Mouse (Mus musculus) megakaryocyte, embryonic 14.5 days (primary cell): ENCODE data around the gene Tmco1. TPM values are rescaled to one million over a fixed set of nuclear protein-coding genes. Genes with fewer than 3 reads are reported as not detected.

Experiments used
- H3K27me3 ChIP-seq: replicated peaks from 2 replicates; pipeline ENCODE3; 2012; ENCODE audit warnings: inconsistent platforms
- H3K36me3 ChIP-seq: replicated peaks from 2 replicates; pipeline ENCODE3; 2012; ENCODE audit warnings: low read length, inconsistent platforms, mixed read lengths
- H3K4me1 ChIP-seq: 2 replicates; pipeline ENCODE4 v1.6.1; 2012; ENCODE audit warnings: inconsistent platforms
- H3K4me3 ChIP-seq: replicated peaks from 2 replicates; pipeline ENCODE3; 2012; ENCODE audit warnings: moderate library complexity, mild to moderate bottlenecking, inconsistent platforms
- H3K9me3 ChIP-seq: 2 replicates; pipeline ENCODE4 v1.6.1; 2012; ENCODE audit warnings: inconsistent platforms
- FLI1 ChIP-seq: IDR thresholded peaks from 2 replicates; pipeline ENCODE4 v1.6.1; 2012; ENCODE audit warnings: low read length, inconsistent platforms, mixed read lengths
- GATA1 ChIP-seq: IDR thresholded peaks from 3 replicates; pipeline ENCODE4 v1.6.1; 2012; ENCODE audit warnings: mixed read lengths, low read length, inconsistent platforms, borderline replicate concordance
- polyA plus RNA-seq: library from polyadenylated mRNA; stranded (reverse); fragments of >175 nt; gene quantifications from 2 replicates; pipeline ENCODE4 v1.2.3, GENCODE M21; 2012; ENCODE audit warnings: low replicate concordance; ENCODE audit not compliant: insufficient read depth

Tmco1 gene
- polyA plus RNA-seq, 1 experiment: 56.2 TPM

DNA sequence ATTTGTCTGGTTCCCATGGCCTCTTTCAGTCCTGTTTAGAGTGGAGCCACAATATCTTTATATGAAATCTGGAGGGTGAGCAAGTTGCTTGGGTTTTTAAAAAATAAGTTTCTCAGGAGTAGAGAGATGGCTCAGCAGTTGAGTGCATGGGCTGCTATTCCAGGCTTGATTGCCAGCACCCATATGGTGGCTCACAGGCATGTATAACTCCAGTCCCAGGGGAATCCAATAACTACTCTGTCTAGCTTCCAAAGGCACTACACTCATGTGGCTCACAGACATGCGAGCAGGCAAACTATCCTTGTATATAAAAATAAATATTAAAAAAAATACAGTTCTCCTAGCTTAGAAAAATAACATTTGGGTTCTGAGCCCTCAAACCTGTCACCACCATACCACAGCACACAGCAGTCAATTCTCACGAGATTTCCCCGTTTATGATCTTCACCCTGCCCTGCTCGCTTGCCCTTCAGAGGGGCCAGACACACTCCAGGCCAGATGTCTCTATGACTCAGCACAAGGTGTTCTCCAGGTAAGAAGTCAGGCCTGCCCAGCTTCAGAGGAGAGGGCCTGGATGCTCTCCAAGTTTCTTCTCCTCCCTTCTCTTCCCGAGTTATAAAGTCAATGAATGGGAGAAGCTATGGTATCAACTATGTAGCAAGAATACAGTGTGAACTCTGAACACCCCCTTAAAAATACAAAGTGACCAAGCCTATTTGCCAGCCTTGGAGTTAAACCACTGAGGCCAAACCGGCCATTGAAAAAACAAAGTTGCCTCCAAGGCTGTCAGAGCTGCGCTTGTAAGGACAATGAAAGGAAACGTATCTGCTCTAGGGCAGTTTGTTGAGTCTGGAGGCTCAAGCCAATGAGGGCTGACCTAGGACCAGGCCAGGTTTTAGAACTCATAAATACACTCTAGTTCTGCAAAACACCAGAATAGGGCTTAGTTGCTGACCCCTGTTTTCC lies 73.2 kb downstream of the Tmco1 start:
- no peaks in the 10 kb centered on the region for H3K9me3 ChIP-seq
- peaks cover 8% of the 10 kb centered on the region; the same call in 1 of the 2 replicates for H3K4me1 ChIP-seq
- H3K4me3 ChIP-seq: no peak overlapping the region
- H3K36me3 ChIP-seq: no peaks in the 10 kb centered on the region
- no peak for TF ChIP-seq FLI1
- no peak for TF ChIP-seq GATA1
- H3K27me3 ChIP-seq: peaks cover 11% of the 10 kb centered on the region

DNA sequence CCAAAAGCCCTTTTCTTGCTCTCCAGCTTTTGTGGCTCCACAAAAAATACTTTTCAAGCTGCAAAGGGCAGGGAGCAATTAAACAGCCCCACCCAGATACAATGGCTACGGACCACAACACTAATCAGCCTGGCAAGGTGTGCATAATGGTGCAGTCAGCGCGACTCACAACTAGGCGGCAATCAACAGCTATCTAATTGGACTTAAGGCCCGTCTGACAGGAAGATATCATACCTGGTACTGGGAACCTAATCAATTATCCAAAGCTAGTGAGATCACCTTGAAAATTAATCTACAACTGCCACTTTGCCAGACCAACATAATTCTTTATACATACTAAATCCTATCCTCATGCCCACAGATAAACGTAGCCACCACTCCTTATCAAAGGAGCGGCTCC lies 74.1 kb downstream of the Tmco1 start:
- TF ChIP-seq FLI1 (no peak), GATA1 (no peak)
- H3K4me3 ChIP-seq: no peak overlapping the region
- no peaks in the 10 kb centered on the region for H3K36me3 ChIP-seq
- H3K27me3 ChIP-seq: peaks cover 13% of the 10 kb centered on the region
- H3K9me3 ChIP-seq: no peaks in the 10 kb centered on the region
- H3K4me1 ChIP-seq: peaks cover 15% of the 10 kb centered on the region

DNA sequence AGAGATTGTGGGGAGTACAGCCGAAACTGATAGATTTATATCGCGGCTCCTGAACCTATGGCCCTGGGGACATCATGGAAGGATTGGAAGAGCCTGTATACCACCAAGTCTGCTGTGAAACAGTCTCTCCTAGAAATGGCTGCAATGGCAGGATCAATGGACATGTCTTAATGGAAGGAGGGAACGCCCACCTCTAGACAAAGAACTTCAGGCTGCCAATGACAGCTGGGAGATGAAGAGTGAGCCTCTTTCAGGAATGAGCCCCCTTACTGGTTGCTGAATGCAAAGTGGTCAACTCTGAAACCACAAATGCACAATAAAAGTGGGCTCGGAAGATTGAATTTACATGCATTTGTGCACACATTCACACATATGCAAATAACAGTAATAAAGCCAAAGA lies 74.6 kb downstream of the Tmco1 start:
- TF ChIP-seq FLI1 (no peak), GATA1 (no peak)
- H3K9me3 ChIP-seq: no peaks in the 10 kb centered on the region
- H3K4me1 ChIP-seq: peaks cover 19% of the 10 kb centered on the region
- H3K27me3 ChIP-seq: peaks cover 13% of the 10 kb centered on the region
- no peaks in the 10 kb centered on the region for H3K36me3 ChIP-seq
- no peak overlapping the region for H3K4me3 ChIP-seq

DNA sequence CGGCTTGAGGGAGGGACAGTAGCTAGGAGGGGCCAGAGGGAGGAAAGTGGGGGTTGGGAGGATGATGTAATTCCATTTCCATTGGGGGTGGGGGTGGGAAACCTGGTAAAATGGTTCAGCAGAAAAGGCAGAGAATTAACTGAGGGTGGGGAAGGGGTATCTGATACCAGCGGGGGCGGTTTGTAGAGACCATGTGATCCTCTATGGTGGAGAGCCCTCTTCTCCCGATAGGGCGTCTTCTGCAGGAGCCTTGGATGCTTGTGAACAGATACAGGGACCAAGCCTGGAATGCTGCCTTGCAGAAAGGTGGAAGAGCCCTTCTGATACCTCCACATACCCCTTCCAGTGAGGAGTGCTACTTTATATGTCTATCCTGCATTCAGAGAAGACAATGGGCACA lies 75.0 kb downstream of the Tmco1 start:
- Histone ChIP-seq H3K4me1 (peaks cover 21% of the 10 kb centered on the region), H3K27me3 (peaks cover 13% of the 10 kb centered on the region), H3K36me3 (no peaks in the 10 kb centered on the region), H3K9me3 (no peaks in the 10 kb centered on the region), H3K4me3 (no peak overlapping the region)
- no peak for TF ChIP-seq GATA1
- no peak for TF ChIP-seq FLI1

Other genes starting within 250 kb of the Tmco1 start
- 367 and 525 TPM in 2 replicates for gene Uck2, start 23.1 kb upstream of the Tmco1 start, polyA plus RNA-seq
- gene Aldh9a1, start 41.6 kb downstream of the Tmco1 start, polyA plus RNA-seq: 21.0 and 29.7 TPM in 2 replicates
- 5.0 and 10.5 TPM in 2 replicates for gene Mgst3, start 85.5 kb downstream of the Tmco1 start, polyA plus RNA-seq
- gene Lrrc52, start 158.4 kb downstream of the Tmco1 start, polyA plus RNA-seq: not detected in 2 replicates